Mouse (Mus musculus) liver, postnatal 0 days (tissue): Measurements from ENCODE around the gene Lrp2. TPM values are rescaled to one million over a fixed set of nuclear protein-coding genes. Genes with fewer than 3 reads are reported as not detected.

Experiments
- ATAC-seq: fragments of 200-750 bp; cut with Nextera tagmentation; 2 replicates; pipeline ENCODE4 v1.8.0; 2017; ENCODE audit warnings: mild to moderate bottlenecking, moderate library complexity
- DNase-seq: peaks from one replicate; pipeline ENCODE4 v3.0.0-alpha.2; 2016
- H3K27ac ChIP-seq: fragments of 300-500 bp; sonication (generic); 2 replicates; pipeline ENCODE4 v1.5.1; 2014; ENCODE audit warnings: antibody characterized with exemption, moderate library complexity, mild to moderate bottlenecking, low read depth
- H3K27me3 ChIP-seq: fragments of 300-500 bp; sonication (generic); 2 replicates; pipeline ENCODE4 v1.6.1; 2014; ENCODE audit warnings: low read length, control low read depth, mixed read lengths; ENCODE audit not compliant: insufficient read depth
- H3K36me3 ChIP-seq: fragments of 300-500 bp; sonication (generic); replicated peaks from 2 replicates; pipeline ENCODE4 v1.6.1; 2014; ENCODE audit warnings: mild to moderate bottlenecking, control low read depth, low read length, moderate library complexity, mixed read lengths; ENCODE audit not compliant: insufficient read depth
- H3K4me1 ChIP-seq: fragments of 300-500 bp; sonication (generic); 2 replicates; pipeline ENCODE4 v1.6.1; 2014; ENCODE audit warnings: antibody characterized with exemption, mild to moderate bottlenecking, control low read depth; ENCODE audit not compliant: insufficient read depth
- H3K4me2 ChIP-seq: fragments of 300-500 bp; sonication (generic); 2 replicates; pipeline ENCODE4 v1.6.1; 2014; ENCODE audit warnings: low read depth, mild to moderate bottlenecking, low read length, moderate library complexity, mixed read lengths
- H3K4me3 ChIP-seq: fragments of 300-500 bp; sonication (generic); 2 replicates; pipeline ENCODE4 v1.5.1; 2014; ENCODE audit warnings: low read depth, low read length
- H3K9ac ChIP-seq: fragments of 300-500 bp; sonication (generic); replicated peaks from 2 replicates; pipeline ENCODE4 v1.6.1; 2014; ENCODE audit warnings: mild to moderate bottlenecking, moderate library complexity
- H3K9me3 ChIP-seq: fragments of 300-500 bp; sonication (generic); 2 replicates; pipeline ENCODE4 v1.6.1; 2016; ENCODE audit warnings: mild to moderate bottlenecking, control low read depth, low read length, mixed read lengths
- CTCF ChIP-seq: sonication (generic); IDR thresholded peaks from 2 replicates; pipeline ENCODE4 v1.5.1; 2016; ENCODE audit warnings: antibody characterized with exemption, low read depth
- EP300 ChIP-seq: IDR thresholded peaks from 2 replicates; pipeline ENCODE4 v1.6.1; 2016; ENCODE audit warnings: antibody characterized with exemption, low read depth, mild to moderate bottlenecking
- WGBS: fragments of 180-500 bp; shearing (Covaris S2); extraction: QIAGEN DNeasy Blood & Tissue Kit; methylation state at CpG from one replicate; pipeline ENCODE4 v1.1.7; 2014; ENCODE audit not compliant: insufficient replicate concordance; 5-methylcytosine and 5-hydroxymethylcytosine counted together
- polyA plus RNA-seq: library from polyadenylated mRNA; unstranded; fragments of >200 nt; fragmentation: Nextera tagmentation; extraction: Ambion mirVana; gene quantifications from 2 replicates; pipeline ENCODE4 v1.2.1, GENCODE M21; 2015

The Lrp2 gene
- polyA plus RNA-seq, 1 experiment from 2014 or later: 0.05 TPM

DNA sequence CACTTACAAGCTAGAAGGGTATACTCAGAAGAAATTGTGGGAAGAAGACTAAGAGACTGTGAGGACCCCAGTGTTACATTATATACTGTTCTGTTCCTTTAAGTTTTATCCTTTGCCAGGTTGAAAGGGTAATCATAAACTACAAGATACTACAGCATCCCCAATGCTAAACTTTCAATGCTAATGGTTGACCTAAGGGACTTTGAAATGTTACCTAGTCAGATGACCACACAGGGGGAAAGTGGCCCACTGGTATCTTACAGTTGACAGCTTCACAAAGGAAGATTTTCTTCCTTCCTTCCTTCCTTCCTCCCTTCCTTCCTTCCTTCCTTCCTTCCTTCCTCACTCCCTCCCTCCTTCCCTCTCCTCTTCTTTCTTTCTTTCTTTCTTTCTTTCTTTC, 32.5 kb upstream of the Lrp2 start:
- no peak overlapping the region for H3K27ac ChIP-seq
- H3K9ac ChIP-seq: no peak overlapping the region
- H3K36me3 ChIP-seq: no peaks in the 10 kb centered on the region
- H3K4me1 ChIP-seq: no peaks in the 10 kb centered on the region
- no peak overlapping the region for H3K4me3 ChIP-seq
- ATAC-seq: no peak
- no peak for TF ChIP-seq CTCF
- TF ChIP-seq EP300: no peak
- no peaks in the 10 kb centered on the region for H3K27me3 ChIP-seq
- H3K4me2 ChIP-seq: no peak overlapping the region
- DNase-seq: no peak
- no peaks in the 10 kb centered on the region for H3K9me3 ChIP-seq

DNA sequence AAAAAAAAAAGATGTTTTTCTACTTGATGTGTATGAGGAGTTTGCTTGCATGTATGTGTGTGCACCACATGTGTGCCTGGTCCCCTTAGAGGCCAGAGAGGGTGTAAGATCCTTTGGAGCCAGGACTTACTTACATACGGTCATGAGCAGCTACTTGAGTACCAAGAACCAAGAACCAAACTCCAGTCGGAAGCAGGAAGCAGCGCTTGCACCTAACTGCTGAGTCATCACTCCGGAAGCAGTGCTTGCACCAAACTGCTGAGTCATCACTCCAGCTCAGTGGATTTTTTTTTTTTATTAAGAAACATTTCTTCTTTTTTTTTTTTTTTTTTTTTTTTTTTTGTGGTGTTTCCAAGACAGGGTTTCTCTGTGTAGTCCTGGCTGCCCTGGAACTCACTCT, 27.4 kb upstream of the Lrp2 start:
- no peak overlapping the region for H3K9ac ChIP-seq
- DNase-seq: peak; percentile 27
- no peak overlapping the region for H3K4me2 ChIP-seq
- no peak overlapping the region for H3K4me3 ChIP-seq
- 32% methylated on average over 4 of the region's 4 CpGs for WGBS
- H3K27ac ChIP-seq: no peak overlapping the region
- TF ChIP-seq EP300 (no peak), CTCF (no peak)
- H3K36me3 ChIP-seq: no peaks in the 10 kb centered on the region
- H3K27me3 ChIP-seq: no peaks in the 10 kb centered on the region
- no peaks in the 10 kb centered on the region for H3K4me1 ChIP-seq
- no peak for ATAC-seq
- no peaks in the 10 kb centered on the region for H3K9me3 ChIP-seq

DNA sequence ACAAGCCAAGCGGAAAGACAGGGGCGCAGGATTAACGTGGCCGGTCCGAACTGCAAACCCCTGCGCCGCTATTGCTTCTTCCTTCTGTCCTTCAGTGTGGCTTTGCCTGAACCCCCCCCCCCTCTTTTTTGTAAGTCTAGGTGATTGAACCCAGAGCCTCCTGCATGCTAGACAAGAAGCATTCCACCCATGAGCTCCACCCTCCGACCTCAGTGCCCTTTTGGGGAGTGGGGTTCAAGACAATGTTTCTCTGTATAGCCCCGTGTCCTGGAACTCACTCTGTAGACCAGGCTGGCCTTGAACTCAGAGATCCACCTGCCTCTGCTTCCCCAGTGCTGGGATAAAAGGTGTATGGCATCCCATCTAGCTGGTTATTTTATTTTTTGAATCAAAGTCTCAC, 26.9 kb upstream of the Lrp2 start:
- Histone ChIP-seq H3K27ac (no peak overlapping the region), H3K4me3 (no peak overlapping the region), H3K4me2 (no peak overlapping the region), H3K9me3 (no peaks in the 10 kb centered on the region), H3K4me1 (no peaks in the 10 kb centered on the region), H3K9ac (no peak overlapping the region), H3K27me3 (no peaks in the 10 kb centered on the region), H3K36me3 (no peaks in the 10 kb centered on the region)
- ATAC-seq (no peak), DNase-seq (no peak)
- WGBS: 58% methylated on average over 9 of the region's 9 CpGs
- no peak for TF ChIP-seq EP300
- no peak for TF ChIP-seq CTCF

DNA sequence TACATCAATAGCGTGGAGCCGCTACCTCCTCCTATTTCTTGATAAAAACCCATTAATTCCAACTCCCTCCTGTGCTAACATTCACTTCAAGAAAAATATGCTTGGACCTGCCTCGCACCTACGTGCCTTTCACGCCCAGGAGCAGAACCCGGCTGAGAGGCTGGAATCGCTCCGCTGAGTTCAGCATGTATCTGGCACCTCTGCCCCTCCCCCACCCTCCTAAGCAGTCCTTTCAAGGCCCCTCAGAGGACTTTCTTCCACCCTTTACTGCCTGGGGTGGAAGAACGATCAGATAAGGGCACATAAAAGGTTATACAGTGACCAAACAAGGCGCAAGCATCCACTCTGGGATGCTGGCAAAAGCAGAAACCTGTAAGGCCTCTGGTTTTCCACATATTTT, 26.4 kb upstream of the Lrp2 start:
- Histone ChIP-seq H3K4me2 (no peak overlapping the region), H3K9me3 (no peaks in the 10 kb centered on the region), H3K27ac (no peak overlapping the region), H3K4me1 (no peaks in the 10 kb centered on the region), H3K27me3 (no peaks in the 10 kb centered on the region), H3K36me3 (no peaks in the 10 kb centered on the region), H3K4me3 (no peak overlapping the region), H3K9ac (no peak overlapping the region)
- WGBS: 36% methylated on average over 10 of the region's 10 CpGs
- TF ChIP-seq EP300: no peak
- TF ChIP-seq CTCF: no peak
- DNase-seq (no peak), ATAC-seq (no peak)

DNA sequence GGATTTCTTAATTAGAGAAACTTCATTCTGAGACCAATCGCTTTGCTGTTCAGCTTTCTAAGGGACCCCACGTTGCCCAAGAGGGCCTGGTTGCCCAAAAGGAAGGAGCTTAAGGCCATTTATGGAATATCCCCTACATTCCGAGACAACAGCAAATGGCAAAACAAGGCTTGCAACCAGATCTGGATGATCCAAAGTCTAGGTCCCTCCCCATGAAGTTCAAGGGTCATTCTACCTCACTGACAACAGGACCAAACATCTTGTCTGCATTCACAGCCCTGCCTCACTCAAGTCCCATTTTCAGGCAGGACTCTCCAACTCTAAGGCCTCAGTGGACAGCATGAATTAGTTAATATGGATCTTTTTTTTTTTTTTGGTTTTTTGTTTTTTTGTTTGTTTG, 20.8 kb upstream of the Lrp2 start:
- no peak for DNase-seq
- 66% methylated on average over 3 of the region's 3 CpGs for WGBS
- H3K4me2 ChIP-seq: no peak overlapping the region
- H3K27me3 ChIP-seq: no peaks in the 10 kb centered on the region
- no peak overlapping the region for H3K27ac ChIP-seq
- TF ChIP-seq CTCF: no peak
- no peak for TF ChIP-seq EP300
- no peaks in the 10 kb centered on the region for H3K36me3 ChIP-seq
- H3K4me3 ChIP-seq: no peak overlapping the region
- no peaks in the 10 kb centered on the region for H3K9me3 ChIP-seq
- H3K4me1 ChIP-seq: no peaks in the 10 kb centered on the region
- ATAC-seq: no peak
- H3K9ac ChIP-seq: no peak overlapping the region

DNA sequence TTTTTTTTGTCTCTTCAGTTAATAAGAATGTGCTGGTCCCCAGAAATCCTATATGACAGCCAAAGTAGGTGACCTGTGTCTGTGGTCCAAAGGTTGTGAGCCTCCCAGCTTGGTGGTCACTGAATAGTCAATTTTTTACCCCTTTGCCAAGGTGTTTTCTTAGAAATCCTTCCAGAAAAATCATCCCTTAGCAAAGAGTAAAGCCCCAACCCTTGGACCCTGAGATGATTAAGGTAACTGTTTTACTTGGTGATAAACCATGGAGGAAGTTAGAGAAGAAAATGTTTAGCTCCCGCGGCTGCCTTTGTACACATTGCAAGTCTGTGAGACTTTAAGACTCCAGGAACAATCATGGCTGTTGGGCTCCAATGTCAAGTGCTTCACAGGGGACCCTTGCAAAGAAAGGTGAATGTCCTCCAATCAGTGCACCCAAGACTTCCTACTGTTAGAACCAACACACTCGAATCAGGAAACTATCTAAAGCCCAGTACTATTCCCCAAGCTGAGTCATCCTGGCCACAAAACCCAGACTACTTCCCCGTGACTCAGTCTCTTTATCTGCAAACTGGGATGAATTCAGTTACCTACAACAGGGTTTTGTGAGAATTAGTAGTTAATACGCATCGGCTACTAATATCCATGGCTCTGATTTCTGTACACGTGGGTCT, 18.0 kb upstream of the Lrp2 start:
- TF ChIP-seq EP300 (no peak), CTCF (no peak)
- no peak overlapping the region for H3K4me3 ChIP-seq
- no peak overlapping the region for H3K9ac ChIP-seq
- 71% methylated on average over 7 of the region's 7 CpGs for WGBS
- H3K4me1 ChIP-seq: no peaks in the 10 kb centered on the region
- no peak overlapping the region for H3K27ac ChIP-seq
- no peak overlapping the region for H3K4me2 ChIP-seq
- H3K36me3 ChIP-seq: no peaks in the 10 kb centered on the region
- H3K27me3 ChIP-seq: no peaks in the 10 kb centered on the region
- ATAC-seq: no peak
- no peak for DNase-seq
- no peaks in the 10 kb centered on the region for H3K9me3 ChIP-seq

DNA sequence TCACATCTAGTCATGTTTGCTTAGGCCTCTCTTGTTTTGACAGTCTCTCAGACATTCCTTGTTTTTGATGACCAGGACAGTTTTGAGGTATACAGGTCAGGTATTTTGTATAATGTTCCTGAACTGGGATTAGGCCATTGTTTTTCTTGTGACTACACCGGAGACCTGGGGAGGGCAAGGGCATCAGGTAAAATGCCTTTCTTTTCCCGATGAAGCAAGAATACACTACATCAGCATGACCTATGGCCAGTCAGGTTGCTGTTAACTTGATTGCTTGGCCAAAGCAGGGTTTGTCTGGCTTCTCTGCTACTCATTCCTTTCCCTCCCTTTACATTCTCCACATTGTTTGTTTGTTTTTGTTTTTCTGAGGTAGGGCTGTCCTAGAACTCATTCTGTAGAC, 7.3 kb upstream of the Lrp2 start:
- WGBS: 66% methylated on average over 2 of the region's 2 CpGs
- TF ChIP-seq EP300 (no peak), CTCF (no peak)
- no peaks in the 10 kb centered on the region for H3K36me3 ChIP-seq

More for the DNA sequence above, 7.3 kb upstream of the Lrp2 start:
- DNase-seq (no peak), ATAC-seq (peak; percentile 82)
- Histone ChIP-seq H3K9me3 (no peaks in the 10 kb centered on the region), H3K4me1 (no peaks in the 10 kb centered on the region), H3K9ac (no peak overlapping the region), H3K27ac (no peak overlapping the region), H3K4me2 (no peak overlapping the region), H3K27me3 (peaks cover 3% of the 10 kb centered on the region; the same call in 1 of the 2 replicates), H3K4me3 (no peak overlapping the region)
